Mouse (Mus musculus) fat pad, adult 2 months (tissue): Measurements from ENCODE around the gene Gm3625.
"Not testable (repeated sequence)": the region's sequence is repeated elsewhere in the genome, so short reads cannot be mapped to it uniquely, and the experiment has no call there.

Source experiments
- DNase-seq: peaks from one replicate; pipeline ENCODE4 v3.0.0-alpha.2; 2011; ENCODE audit warnings: low read depth, low spot score; ENCODE audit errors: extremely low read depth

The Gm3625 gene

DNA sequence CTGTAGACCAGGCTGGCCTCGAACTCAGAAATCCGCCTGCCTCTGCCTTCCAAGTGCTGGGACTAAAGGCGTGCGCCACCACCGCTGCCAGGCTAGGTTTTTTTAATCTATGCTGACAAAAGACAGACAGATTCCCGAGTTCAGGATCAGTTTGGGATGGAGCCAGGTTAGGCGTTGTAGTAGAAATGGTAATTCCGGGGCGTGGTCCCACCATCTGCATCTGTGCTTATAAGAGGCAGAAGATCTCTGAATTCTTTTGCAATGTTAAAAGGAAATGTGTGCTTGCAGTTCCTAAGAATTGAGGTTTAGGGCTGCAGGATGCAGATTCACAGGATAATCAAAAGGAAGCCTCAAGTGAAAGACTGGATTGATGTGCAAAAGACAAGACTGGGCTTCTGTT, 35.8 kb downstream of the Gm3625 start:
- no peak for DNase-seq

DNA sequence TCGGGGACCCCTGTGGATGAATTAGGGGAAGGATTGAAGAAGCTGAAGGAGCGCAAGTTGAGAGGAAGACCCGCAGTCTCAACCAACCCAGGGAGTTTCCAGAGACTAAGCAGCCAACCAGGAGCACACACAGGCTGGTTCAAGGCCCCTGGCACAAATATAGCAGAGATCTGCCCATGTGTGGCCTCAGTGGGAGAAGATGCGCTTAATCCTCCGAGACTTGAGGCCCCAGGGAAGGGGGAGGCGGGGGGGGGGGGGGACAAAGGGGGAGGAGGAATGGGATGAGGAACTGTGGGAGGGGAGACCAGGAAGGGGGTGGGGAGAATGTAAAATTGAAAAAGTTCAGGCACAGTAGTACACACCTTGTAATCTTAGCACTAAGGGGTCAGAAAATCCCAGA, 37.3 kb downstream of the Gm3625 start:
- no peak for DNase-seq

DNA sequence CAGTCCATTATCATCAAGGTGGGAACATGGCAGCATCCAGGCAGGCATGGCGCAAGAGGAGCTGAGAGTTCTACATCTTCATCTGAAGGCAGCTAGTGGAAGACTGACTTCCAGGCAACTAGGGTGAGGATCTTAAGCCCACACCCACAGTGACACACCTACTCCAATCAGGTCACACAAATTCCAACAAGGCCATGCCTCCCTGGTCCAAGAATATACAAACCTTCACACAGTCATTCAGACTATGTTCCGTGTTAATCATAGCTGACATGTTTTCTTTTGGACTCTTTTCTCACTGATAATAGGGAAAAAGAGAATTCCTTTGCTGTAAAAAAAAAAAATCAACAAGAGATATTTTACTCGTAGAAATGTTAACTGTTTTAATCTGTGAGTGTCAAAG, 39.0 kb downstream of the Gm3625 start:
- DNase-seq, result not testable (repeated sequence)

DNA sequence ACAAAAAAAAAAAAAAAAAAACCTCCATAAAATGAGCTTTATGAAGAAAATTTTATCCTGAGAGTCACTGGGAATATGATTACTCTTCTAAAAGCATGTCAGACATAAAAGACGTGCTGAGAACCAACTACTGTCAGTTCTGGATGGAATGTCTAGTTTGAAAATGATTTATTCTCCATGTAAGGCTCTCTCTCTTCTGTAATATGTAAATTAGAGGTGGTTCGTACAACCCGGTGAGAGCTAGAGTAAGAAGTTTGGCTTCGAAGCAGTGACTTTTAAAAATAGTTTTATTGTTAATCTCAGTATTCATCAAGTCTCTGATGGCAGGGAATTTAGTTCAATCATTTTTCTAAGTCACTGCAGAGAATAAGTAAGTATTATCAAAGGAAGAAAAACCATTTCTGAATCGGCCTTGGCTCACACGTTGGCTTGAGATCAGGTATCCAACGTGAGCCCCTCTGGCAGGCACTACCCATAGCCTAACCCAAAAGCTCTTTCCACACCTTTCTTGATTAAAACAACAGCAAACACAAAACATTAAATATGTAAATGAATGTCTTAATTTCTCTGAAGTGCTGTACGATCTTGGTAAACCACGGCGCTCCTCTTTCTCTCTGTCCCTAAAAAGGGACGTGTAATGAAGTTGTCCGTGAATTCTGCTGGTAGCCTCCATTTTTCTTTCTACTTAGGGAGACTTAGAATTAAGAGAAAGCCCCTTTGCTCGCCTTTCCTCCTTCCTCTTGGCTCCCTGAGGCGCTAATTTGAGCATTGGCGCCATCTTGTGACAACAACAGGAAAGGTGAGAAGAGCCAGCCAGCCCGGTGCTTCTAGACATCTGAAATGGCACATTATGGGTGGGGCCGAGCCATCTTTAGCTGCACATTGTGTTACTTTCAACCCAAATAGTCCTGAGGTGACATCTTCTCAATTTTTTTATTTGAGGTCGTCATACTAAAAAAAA, 44.4 kb downstream of the Gm3625 start:
- DNase-seq, result no peak

DNA sequence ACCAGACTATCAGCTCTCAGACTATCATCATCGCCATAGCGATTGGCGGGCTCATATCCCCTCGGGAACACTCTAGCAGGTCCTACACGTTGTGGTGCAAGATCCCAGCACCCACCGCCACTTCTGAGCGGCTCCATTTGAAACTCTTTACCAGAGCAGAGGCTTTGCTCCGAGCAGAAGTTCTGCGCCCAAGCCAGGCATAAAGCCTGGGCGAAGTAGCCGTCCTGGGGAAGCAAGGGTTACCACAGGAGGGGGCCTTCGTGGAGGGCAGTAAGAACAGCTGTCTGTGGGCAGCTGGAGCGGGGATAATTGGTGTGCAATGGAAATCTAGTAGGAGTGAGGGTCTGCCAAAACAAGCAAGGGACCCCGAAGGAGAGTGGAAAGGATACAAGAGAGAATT, 45.2 kb downstream of the Gm3625 start:
- no peak for DNase-seq

DNA sequence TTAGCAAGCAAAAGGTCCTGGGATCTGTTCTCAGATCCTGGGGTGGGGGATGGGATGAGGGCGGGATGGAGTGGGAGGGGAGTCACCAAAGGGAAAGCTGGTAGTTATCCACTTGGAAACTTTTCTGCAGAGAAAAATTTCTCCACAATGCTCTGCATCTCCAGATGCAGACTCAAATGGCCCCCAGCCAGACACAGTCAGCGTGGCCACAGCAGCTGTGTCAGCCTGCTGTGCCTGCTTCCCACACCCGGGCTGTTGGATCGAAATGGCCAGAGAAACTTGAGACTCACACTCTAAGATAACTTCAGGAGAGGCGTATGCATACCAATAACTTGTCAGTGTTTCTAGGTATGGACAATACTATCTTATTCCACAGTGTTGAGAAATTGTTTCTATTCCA, 46.2 kb downstream of the Gm3625 start:
- DNase-seq, result no peak

DNA sequence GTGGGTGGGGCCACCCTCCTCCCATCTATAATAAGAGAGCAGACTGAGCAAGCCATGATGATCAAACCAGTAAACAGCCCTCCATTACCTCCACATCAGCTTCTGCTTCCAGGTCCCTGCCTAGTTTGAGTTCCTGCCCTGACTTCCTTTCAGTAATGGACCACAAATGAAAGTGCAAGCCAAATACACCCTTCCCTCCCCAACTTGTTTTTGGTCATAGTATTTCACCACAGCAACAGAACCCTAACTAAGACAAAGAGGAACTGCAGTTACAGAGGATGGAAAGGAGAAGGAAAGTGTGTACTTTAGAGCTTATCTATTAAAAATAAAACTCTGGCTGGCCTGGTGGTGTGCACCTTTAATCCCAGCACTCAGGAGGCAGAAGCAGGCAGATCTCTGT, 47.3 kb downstream of the Gm3625 start:
- no peak for DNase-seq

DNA sequence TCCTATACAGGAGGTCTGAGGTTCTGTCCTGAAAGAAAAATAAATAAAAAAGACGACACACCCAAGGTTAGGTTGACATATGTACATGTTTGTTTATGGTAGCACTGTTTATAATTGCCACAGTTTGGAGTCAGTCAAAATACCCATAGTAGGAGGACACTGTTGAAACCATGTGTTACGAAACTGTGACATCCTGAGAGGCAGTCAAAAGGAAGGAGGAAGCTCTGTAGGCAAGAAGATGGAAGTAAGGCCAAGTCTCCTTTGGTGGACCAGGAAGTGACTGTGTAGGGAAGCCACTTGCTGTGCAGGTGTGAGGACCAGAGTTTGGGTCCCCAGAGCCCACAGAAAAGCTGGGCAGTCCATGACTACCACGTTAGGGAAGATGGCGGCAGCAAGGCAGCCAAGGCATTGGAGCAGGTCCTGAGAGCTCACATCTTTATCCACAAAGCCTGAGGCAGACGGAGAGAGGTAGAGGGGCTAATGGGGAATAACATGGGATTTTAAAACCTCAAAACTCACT, 48.3 kb downstream of the Gm3625 start:
- no peak for DNase-seq
